Mouse (Mus musculus) forebrain, embryonic 12.5 days (tissue): Measurements from ENCODE around the gene Lcn12. TPM values are rescaled to one million over a fixed set of nuclear protein-coding genes. Genes with fewer than 3 reads are reported as not detected.

Experiments
- ATAC-seq: fragments of 200-750 bp; cut with Nextera tagmentation; 2 replicates; pipeline ENCODE4 v1.8.0; 2017; ENCODE audit warnings: moderate TSS enrichment; ENCODE audit not compliant: low FRiP score
- H3K27ac ChIP-seq: fragments of 300-500 bp; sonication (generic); 2 replicates; pipeline ENCODE4 v1.5.1; 2016; ENCODE audit warnings: mild to moderate bottlenecking
- H3K27me3 ChIP-seq: fragments of 300-500 bp; sonication (generic); 2 replicates; pipeline ENCODE4 v1.6.1; 2016; ENCODE audit warnings: mild to moderate bottlenecking
- H3K36me3 ChIP-seq: fragments of 300-500 bp; sonication (generic); replicated peaks from 2 replicates; pipeline ENCODE4 v1.6.1; 2016; ENCODE audit warnings: mild to moderate bottlenecking
- H3K4me1 ChIP-seq: fragments of 300-500 bp; sonication (generic); 2 replicates; pipeline ENCODE4 v1.6.1; 2016
- H3K4me2 ChIP-seq: fragments of 300-500 bp; sonication (generic); 2 replicates; pipeline ENCODE4 v1.6.1; 2016; ENCODE audit warnings: mild to moderate bottlenecking, moderate library complexity
- H3K4me3 ChIP-seq: fragments of 300-500 bp; sonication (generic); replicated peaks from 2 replicates; pipeline ENCODE4 v1.5.1; 2016; ENCODE audit warnings: mild to moderate bottlenecking
- H3K9ac ChIP-seq: fragments of 300-500 bp; sonication (generic); 2 replicates; pipeline ENCODE4 v1.6.1; 2016; ENCODE audit warnings: mild to moderate bottlenecking
- H3K9me3 ChIP-seq: fragments of 300-500 bp; sonication (generic); 2 replicates; pipeline ENCODE4 v1.6.1; 2016
- WGBS: fragments of 180-500 bp; shearing (Covaris S2); methylation state at CpG from one replicate; pipeline ENCODE4 v1.1.7; 2016; 5-methylcytosine and 5-hydroxymethylcytosine counted together
- polyA plus RNA-seq: library from polyadenylated mRNA; unstranded; fragments of >200 nt; fragmentation: Nextera tagmentation; extraction: Ambion mirVana; gene quantifications from 2 replicates; pipeline ENCODE4 v1.2.1, GENCODE M21; 2016

Gene Lcn12
- polyA plus RNA-seq: not detected in 2 replicates

DNA sequence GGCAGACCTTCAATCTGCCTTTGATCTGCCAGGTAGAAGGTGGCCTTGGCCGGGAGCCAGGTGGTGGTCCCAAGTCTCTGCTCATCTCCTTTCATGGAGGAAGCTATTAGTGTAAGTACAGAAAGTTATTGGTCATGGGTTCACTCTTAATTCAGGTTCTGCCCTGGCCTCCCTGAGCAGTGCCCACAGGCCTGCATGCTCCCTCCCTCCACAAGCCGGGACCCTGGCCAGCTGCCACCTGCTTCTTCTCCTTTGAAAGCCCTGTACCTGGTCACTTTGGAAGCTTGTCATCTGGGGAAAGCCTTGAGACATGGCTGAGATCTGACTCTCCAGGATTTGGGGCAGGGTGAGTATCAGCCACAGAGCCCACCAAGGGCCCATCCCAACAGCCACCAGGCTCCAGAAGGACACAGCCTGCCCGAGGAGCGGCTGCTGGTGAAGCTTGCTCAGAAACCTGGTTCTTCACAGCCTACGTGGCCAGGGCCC lies at the start of gene Lcn12:
Gene Lcn12 (minus strand): TSS at position 436 of the 486 bp plus-strand sequence.
- H3K27me3 ChIP-seq: no peaks in the 10 kb centered on the region
- no peaks in the 10 kb centered on the region for H3K36me3 ChIP-seq
- no peak within 1 kb of the TSS for H3K9ac ChIP-seq
- H3K4me1 ChIP-seq: no peaks in the 10 kb centered on the region
- no peak within 1 kb of the TSS for H3K4me3 ChIP-seq
- ATAC-seq: no peak
- no peak within 1 kb of the TSS for H3K4me2 ChIP-seq
- 91% methylated on average over 5 of the region's 5 CpGs for WGBS
- no peak within 1 kb of the TSS for H3K27ac ChIP-seq
- no peaks in the 10 kb centered on the region for H3K9me3 ChIP-seq

DNA sequence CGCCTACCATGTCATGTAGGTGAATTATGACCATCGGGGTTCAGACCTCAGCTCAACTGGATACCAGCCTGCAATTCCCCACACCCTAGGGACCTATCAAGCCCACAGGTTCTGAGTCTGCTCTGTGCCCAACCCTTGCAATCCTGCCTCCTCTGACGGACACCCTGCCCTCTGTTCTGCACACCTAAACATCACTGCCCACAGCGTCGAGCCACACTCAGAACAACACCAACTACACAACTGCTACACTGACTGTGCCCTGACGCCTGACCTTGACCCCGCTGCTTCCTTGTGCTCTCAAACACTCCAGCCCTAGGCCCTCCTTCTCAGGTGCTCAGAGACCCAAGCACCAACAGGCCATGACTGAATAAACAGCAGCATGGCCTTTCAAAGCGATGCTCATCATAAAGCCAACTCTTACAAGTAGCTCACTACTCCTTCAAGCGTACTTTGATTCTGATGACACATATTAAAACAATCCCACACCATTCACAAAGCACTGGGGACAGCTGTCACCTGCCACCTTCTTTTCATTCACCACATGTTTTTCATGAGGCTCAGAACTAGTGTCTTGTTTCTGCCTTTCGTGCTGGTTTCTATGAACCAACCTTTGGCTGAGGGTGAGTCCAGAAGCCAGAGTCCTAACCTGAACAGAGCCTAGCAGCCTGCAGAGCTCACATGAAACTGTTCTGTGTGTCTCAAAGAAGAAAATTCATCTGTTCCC lies 48.1 kb upstream of the Lcn12 start:
- no peak overlapping the region for H3K27ac ChIP-seq
- peaks cover 16% of the 10 kb centered on the region for H3K4me1 ChIP-seq
- H3K9ac ChIP-seq: no peak overlapping the region
- H3K4me2 ChIP-seq: no peak overlapping the region
- H3K36me3 ChIP-seq: peaks cover 24% of the 10 kb centered on the region
- H3K4me3 ChIP-seq: no peak overlapping the region
- 94% methylated on average over 10 of the region's 10 CpGs for WGBS
- ATAC-seq: no peak
- no peaks in the 10 kb centered on the region for H3K27me3 ChIP-seq
- H3K9me3 ChIP-seq: no peaks in the 10 kb centered on the region

DNA sequence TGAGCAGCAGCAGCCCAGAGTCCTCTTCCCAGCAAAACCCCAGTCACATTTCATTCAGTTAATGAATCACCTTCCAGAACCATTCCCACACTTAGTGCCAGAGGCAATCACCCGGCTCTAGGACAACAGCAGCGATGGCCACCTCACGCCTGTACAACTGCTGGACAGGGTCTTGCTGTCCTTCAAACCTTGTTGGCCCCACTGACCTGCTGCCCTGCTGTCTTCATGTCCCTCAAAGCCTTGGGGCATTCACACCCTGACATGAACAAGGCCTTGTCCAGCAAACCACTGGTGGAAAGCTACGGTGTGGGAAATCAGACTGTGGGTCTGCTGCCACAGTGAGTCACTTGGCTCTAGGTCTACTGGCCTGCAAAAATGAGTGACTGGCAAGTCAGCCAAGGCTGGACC lies 46.8 kb upstream of the Lcn12 start:
- H3K36me3 ChIP-seq: peaks cover 36% of the 10 kb centered on the region
- no peak for ATAC-seq
- no peaks in the 10 kb centered on the region for H3K9me3 ChIP-seq
- H3K27ac ChIP-seq: no peak overlapping the region
- H3K4me2 ChIP-seq: no peak overlapping the region
- H3K27me3 ChIP-seq: no peaks in the 10 kb centered on the region
- H3K4me3 ChIP-seq: no peak overlapping the region
- peaks cover 6% of the 10 kb centered on the region for H3K4me1 ChIP-seq
- H3K9ac ChIP-seq: no peak overlapping the region
- 94% methylated on average over 4 of the region's 4 CpGs for WGBS

DNA sequence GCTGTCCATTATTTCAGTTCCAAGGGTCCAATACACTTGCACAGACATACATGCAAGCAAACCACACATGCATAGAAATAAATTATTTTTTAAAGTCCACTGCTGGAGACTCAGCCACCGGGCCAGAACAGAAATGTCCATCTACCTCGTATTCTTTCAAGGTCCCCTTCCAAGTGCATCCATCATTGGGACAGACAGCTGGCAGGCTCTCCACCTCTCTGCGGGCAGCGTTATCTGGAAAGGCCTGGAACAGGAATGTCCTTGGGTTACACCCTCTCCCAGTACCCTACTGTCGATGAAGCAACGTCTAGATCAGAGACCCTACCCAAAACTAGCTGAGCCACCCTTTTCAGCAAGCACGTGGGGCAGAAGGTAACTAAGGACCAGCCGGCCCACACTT lies 42.8 kb upstream of the Lcn12 start:
- 96% methylated on average over 8 of the region's 8 CpGs for WGBS
- H3K9ac ChIP-seq: no peak overlapping the region
- H3K4me2 ChIP-seq: no peak overlapping the region
- H3K9me3 ChIP-seq: no peaks in the 10 kb centered on the region
- H3K27ac ChIP-seq: no peak overlapping the region
- no peak overlapping the region for H3K4me3 ChIP-seq
- no peaks in the 10 kb centered on the region for H3K4me1 ChIP-seq
- H3K27me3 ChIP-seq: no peaks in the 10 kb centered on the region
- no peak for ATAC-seq
- peaks cover 68% of the 10 kb centered on the region for H3K36me3 ChIP-seq

DNA sequence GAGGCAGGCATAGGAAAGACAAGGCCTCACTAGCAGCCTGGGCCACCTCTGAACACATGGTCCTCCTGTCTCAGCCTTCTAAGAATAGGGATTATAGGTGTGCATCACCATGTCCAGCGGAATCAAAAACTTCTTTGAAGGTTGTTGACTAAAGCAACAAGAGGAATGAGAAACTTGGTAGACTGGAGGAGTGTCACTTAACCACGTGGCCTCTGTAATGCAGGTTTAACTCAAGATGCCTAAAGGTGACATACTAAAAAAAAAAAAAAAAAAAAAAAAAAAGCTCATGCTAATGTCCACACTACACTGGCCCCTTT lies 41.1 kb upstream of the Lcn12 start:
- Histone ChIP-seq H3K36me3 (peaks cover 83% of the 10 kb centered on the region), H3K4me2 (no peak overlapping the region), H3K9me3 (no peaks in the 10 kb centered on the region), H3K4me1 (no peaks in the 10 kb centered on the region), H3K27ac (no peak overlapping the region), H3K27me3 (no peaks in the 10 kb centered on the region), H3K9ac (no peak overlapping the region), H3K4me3 (no peak overlapping the region)
- WGBS: 84% methylated on average over 2 of the region's 2 CpGs
- ATAC-seq: no peak

DNA sequence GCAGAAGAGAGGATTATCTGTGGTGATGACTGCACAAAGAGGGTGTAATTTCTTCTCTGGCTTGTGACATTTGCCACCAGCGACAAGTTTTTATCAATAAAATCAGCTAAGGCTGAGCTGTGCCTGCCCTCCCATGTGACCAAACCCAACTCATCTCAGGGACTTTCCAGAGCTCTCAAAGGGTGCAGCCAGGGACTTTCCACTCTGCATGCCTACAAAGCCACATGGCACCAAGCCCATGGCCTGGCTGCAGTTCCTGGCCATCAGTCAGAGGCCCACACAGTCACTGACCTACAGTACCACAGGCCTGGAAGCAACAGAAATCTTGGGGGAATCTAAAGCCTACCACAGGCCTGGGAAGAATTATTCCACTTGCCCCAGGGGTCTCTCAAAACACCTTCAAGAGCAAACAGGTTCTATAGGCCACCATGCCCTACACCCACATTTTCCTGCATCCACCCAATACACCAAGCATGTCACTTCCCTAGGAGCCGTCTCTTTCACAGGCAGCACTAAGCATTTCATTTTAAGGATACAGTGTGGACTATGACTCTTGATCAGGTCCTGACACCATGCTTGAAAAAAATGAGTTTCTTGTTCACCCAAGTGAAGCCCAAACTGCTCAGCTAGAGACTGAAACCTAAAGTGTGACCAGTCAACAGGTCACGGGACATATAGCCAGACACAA lies 40.6 kb upstream of the Lcn12 start:
- ATAC-seq: no peak
- H3K27me3 ChIP-seq: no peaks in the 10 kb centered on the region
- H3K4me2 ChIP-seq: no peak overlapping the region
- 94% methylated on average over 3 of the region's 3 CpGs for WGBS
- H3K4me3 ChIP-seq: no peak overlapping the region
- no peaks in the 10 kb centered on the region for H3K9me3 ChIP-seq
- H3K9ac ChIP-seq: no peak overlapping the region
- no peak overlapping the region for H3K27ac ChIP-seq
- H3K36me3 ChIP-seq: peaks cover 84% of the 10 kb centered on the region
- no peaks in the 10 kb centered on the region for H3K4me1 ChIP-seq

DNA sequence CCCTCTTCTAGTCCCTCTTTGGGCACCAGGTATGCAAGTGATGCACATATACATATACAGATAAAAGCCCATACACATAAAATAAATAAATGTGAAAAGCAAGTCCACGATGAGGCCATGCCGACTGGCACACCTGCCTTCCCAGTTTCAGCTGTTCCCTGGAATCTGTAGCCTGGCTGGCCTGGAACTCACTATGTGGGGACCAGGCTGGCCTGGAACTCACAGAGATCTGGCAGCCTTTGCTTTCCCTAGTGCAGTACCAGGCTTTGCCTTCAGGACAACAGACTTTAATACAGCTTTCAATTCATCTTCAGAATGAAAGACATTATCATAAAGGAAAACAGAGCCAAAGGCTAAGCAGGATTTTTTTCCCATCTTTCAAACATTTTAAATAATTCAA lies 40.0 kb upstream of the Lcn12 start:
- Histone ChIP-seq H3K4me3 (no peak overlapping the region), H3K27me3 (no peaks in the 10 kb centered on the region), H3K36me3 (peaks cover 87% of the 10 kb centered on the region), H3K9ac (no peak overlapping the region), H3K27ac (no peak overlapping the region), H3K9me3 (no peaks in the 10 kb centered on the region), H3K4me1 (no peaks in the 10 kb centered on the region), H3K4me2 (no peak overlapping the region)
- no peak for ATAC-seq
- WGBS: 92% methylated on average over 2 of the region's 2 CpGs

DNA sequence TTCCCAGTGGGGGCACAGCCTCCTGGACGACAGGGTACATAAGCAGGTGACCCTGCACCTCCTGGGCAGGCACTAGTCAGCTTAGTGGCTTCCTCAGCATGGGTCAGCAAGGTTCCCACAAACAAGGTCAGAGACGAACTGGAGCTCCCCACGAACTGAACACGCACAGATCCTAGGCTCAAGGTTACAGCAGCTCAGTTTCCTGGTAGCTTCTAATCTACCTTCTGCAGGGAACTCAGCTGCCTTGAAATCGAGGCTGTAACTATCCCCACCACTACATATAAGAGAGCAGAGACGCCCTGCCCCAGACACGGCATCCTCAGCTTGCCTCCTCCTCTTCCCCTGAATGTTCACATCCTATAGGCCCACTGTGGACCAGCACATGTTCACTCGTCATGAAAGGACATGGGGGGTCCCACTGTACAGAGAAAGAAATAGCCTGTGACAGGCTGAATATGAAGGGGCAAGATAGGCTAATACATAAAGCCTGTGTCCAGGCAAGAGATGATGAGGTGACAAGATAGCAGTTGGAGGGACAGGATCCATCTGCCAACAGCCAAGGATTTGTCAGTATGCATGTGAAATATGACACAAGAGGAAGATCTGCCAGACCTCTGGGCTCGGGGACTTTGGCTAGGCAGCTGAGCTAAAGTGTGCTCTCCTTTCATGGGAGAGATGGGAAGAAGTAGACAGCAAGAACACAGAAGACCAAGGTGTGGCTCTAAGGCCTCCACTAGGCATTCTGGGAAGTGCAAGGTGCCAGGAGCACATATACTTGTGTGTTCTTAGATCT lies 33.0 kb upstream of the Lcn12 start:
- H3K4me3 ChIP-seq: no peak overlapping the region
- no peaks in the 10 kb centered on the region for H3K4me1 ChIP-seq
- H3K36me3 ChIP-seq: peaks cover 92% of the 10 kb centered on the region
- no peak overlapping the region for H3K9ac ChIP-seq
- H3K9me3 ChIP-seq: no peaks in the 10 kb centered on the region
- H3K4me2 ChIP-seq: no peak overlapping the region
- H3K27ac ChIP-seq: no peak overlapping the region
- WGBS: 90% methylated on average over 9 of the region's 9 CpGs
- H3K27me3 ChIP-seq: no peaks in the 10 kb centered on the region
- no peak for ATAC-seq

DNA sequence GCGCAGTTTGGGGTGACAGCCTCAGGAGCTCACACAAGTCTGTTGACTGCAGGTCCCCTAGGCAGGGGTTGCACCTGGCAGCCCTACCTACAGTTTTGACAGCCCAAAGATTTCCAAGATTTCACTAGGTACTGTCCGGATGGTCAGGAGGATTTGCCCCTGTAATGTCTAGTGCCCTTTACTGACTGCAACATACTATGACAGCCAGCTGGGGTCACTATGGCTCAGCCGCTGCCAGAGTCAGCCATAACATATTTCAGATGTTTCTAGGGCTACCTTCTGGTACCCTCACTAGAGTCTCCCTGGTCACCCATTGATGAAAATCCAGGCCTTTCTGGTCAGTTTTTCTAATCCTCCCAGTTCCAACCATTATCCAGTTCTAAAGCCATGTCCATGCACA lies 16.2 kb upstream of the Lcn12 start:
- Histone ChIP-seq H3K4me3 (no peak overlapping the region), H3K4me1 (no peaks in the 10 kb centered on the region), H3K36me3 (peaks cover 13% of the 10 kb centered on the region), H3K27me3 (peaks cover 2% of the 10 kb centered on the region; the same call in 1 of the 2 replicates), H3K9ac (no peak overlapping the region), H3K4me2 (no peak overlapping the region), H3K27ac (no peak overlapping the region), H3K9me3 (no peaks in the 10 kb centered on the region)
- no peak for ATAC-seq
- 66% methylated on average over 3 of the region's 3 CpGs for WGBS

DNA sequence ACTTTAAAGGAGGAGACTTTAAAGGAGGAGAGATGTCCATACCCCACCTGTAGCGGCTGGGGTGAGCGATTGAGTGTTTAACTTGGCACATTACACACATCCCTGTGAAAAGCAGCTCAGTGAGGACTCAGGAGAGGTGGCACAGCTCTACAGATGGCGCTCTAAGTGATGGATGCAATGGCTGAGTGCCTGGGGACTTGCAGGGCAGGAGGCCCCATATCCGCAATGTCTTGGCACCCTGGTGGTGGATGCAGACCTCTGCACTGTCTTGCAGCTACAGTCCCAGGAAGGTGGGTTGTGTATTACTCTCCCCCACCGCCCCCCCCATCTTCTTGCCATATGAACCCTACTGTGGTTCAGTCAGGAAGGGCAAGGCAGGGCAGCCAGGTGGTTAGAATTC lies 13.3 kb upstream of the Lcn12 start:
- Histone ChIP-seq H3K27ac (no peak overlapping the region), H3K4me3 (no peak overlapping the region), H3K9me3 (no peaks in the 10 kb centered on the region), H3K4me2 (no peak overlapping the region), H3K4me1 (peaks cover 3% of the 10 kb centered on the region), H3K36me3 (peaks cover 35% of the 10 kb centered on the region), H3K27me3 (no peaks in the 10 kb centered on the region), H3K9ac (no peak overlapping the region)
- no peak for ATAC-seq
- WGBS: 34% methylated on average over 5 of the region's 5 CpGs

DNA sequence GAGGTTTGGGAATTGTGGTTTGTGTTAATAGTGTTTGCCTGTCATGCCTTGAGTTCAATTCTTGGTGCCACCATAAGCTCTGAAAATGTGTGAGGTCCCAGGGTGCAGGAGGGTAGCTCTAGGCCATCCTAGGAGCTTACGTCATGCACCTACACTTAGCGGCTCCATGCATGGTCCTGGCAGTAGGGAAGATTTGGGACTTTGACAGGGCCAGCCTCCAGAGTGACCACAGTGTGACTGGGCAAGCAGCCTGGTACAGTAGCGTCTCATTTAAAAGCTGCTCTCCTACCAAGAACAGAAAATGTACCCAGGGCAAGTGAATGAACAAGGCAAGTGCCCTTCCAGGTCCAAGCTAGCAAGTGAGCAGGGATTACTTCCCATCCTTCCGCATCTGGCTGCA lies 12.1 kb upstream of the Lcn12 start:
- peaks cover 35% of the 10 kb centered on the region for H3K36me3 ChIP-seq
- no peak overlapping the region for H3K4me3 ChIP-seq
- no peaks in the 10 kb centered on the region for H3K9me3 ChIP-seq
- ATAC-seq: no peak
- no peaks in the 10 kb centered on the region for H3K27me3 ChIP-seq
- no peak overlapping the region for H3K9ac ChIP-seq
- H3K27ac ChIP-seq: no peak overlapping the region
- 96% methylated on average over 4 of the region's 4 CpGs for WGBS
- peaks cover 12% of the 10 kb centered on the region for H3K4me1 ChIP-seq
- H3K4me2 ChIP-seq: no peak overlapping the region

DNA sequence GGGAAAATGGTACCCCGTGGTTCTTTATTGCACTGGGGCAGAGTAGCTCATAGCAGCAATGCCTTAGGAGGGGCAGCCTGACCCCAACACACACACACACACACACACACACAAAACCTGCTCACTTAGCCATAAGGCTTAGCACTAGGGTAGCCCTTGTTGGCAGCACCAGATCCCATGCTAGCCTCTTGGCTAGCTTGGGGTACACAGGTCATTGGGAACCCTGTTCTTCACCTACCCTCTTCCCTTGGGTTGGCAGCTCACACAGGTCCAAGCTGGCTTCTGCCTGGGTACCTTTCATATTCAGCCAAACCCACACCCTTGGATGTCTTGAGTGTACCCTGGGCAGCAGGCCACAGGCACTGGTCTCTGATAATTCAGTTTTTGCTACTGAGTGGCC lies 11.3 kb upstream of the Lcn12 start:
- no peak overlapping the region for H3K4me2 ChIP-seq
- H3K36me3 ChIP-seq: peaks cover 35% of the 10 kb centered on the region
- no peak overlapping the region for H3K9ac ChIP-seq
- ATAC-seq: no peak
- no peak overlapping the region for H3K4me3 ChIP-seq
- 87% methylated on average over 1 of the region's 1 CpGs for WGBS
- peaks cover 12% of the 10 kb centered on the region for H3K4me1 ChIP-seq
- H3K9me3 ChIP-seq: no peaks in the 10 kb centered on the region
- H3K27ac ChIP-seq: no peak overlapping the region
- H3K27me3 ChIP-seq: no peaks in the 10 kb centered on the region
